Mouse (Mus musculus) adipocyte (in vitro differentiated cells): ENCODE measurements around the gene Cyp2w1.
"Not testable (repeated sequence)": the region's sequence is repeated elsewhere in the genome, so short reads cannot be mapped to it uniquely, and the experiment has no call there.

ENCODE experiments used
- DNase-seq: peaks from one replicate; pipeline ENCODE4 v3.0.0-alpha.2; 2016; ENCODE audit warnings: low spot score

Gene Cyp2w1

DNA sequence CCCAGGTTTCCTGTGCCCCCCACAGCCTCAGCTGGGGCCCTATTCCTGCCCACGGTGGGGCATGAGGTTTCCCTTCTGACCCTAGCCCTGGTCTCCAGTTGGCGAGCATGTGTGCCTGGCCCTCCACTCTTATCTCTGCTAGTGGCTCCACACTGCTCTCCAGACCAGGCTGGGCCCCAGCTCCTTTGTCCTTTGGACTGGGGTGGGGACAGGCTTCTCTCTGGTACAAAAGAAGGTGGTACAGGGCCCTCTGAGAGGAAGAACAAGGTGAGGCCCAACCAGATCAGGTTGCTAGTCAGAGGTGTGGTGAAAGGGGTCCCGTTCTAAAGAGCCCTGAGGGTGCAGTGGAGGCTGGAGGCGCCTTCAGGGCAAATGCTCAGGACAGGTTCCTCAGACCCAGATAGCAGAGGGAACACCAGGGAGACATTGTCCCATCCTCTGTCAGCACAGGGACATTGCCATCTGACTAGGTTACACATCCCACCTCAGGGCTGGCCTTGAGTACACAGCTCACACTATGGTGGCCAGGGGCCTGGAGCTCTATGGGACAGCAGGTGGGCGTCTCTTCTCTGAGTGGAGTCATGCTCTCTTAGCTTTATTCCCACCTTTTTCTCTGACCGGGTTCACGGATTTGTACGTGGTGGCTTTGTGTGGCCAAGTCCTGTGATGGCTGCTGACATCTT is 19.7 kb upstream of the Cyp2w1 start:
- DNase-seq: no peak

DNA sequence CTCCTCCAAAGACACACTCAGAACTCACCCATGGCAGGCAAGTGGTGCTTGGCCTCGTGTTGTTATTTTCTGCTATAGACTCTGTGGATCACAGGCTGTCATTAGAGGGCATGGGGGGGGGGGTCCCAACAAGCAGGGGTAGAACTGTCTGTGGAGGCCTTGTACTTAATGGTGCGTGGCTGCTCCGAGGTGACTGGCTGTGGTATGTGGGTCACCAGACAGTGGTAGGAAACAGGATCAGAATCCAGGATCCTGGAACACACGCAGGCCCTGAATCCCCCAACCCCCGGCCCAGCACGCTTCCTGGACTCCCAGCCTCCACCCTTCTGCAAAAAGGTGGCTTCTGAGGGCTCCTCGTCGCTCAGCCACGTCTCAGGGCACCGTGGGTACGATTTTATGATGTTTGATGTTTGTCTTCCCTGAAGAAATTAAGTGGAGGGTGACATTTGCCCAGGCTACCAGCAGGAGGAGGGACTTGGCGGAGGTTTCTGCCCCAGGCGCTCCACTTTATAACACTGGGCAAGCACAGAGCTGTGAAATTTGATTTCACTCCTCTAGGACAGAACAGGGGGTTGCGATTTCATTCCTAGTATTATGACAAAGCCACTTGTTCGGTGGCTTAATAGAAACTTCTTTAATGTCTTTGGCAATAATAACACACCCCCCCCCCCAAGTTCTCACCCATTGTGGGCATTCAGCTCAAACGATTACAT is 19.0 kb upstream of the Cyp2w1 start:
- peak; percentile 60 for DNase-seq

DNA sequence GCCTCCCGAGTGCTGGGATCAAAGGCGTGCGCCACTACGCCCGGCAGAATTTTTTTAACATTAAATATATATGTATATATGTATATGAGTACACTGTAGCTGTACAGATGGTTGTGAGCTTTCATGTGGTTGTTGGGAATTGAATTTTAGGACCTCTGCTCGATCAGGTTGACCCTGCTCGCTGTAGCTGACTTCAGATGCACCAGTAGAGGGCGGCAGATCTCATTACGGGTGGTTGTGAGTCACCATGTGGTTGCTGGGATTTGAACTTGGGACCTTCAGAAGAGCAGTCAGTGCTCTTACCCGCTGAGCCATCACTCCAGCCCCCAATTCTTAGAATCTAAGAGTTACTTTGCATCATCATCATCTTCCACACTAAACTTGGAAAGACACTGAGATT is 18.0 kb upstream of the Cyp2w1 start:
- DNase-seq: not testable (repeated sequence)

DNA sequence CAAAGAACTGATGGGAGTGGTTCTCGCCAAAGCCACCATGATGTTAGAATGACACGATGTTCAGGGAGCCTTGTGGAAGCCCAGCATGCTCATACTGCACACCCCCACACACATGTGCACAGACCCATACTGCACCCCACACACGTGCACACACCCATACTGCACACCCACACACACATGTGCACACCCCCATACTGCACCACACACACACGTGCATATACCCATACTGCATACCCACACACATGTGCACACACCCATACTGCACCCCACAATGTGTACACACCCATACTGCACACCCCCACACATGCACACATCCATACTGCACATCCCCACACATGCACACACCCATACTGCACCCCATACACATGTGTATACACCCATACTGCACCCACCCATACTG is 16.8 kb upstream of the Cyp2w1 start:
- DNase-seq: no peak

DNA sequence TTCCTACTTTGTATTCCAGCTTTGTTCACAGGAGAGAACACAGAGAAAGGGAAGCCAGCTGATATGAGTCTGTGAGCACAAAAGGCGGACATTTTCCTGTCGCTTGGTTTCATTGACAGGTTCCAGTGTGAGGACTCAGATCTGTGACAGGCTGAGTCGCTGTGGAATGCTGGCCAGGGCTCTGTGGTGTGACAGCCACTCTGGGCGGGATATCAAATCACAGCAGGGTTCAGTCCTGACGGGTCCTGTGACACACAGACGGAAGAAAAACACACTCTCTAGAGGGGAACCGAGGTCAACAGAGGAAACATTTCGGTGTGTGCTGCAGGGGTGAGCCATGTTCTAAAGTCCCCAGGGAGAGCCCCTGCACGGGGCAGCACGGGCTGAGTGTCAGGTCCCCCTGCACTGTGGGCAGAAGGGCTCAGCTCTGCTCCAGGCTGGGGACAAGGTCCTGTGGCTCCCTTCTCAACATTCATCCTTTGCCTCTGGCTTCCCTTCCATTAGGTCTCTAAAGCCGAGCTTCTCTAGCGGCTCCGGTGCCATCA is 14.5 kb upstream of the Cyp2w1 start:
- DNase-seq: peak; percentile 70

DNA sequence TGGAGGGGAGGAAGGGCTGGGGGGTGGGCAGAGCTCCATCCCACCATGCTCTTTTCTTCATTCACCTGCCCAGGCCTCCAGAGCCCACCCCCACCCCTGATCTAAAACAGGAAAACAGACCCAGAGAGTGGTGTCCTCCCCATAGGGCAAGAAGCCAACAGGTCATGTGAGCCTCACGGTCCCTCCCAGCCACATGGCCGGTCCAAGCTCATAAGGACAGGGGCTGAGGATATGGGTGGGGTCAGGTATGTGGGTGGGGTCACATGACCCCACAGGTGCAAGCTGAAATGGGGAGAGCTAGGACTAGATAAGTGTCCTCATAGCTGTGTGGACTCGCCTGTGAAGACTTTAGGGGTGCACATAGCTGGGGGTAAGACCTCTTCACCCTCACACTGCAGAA is 14.0 kb upstream of the Cyp2w1 start:
- peak; percentile 47 for DNase-seq

DNA sequence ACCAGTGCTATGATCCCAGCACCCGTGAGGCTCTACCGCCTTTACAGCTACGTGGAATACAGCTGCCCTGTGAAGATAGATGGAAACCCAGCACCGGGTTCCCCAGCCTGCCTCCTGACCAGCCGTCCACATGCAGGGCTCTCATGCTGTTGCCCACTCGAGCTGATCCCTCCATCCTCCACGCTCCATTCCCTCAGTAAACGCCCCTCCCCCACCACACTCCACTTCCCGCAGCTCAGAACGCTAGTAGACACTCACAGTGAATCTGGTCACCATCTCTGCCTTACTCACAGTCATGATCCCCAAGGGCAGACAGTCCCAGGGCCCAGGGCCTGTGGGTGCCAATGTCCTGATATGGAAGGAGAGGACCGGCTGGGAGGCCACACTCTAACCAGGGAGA is 13.5 kb upstream of the Cyp2w1 start:
- no peak for DNase-seq

DNA sequence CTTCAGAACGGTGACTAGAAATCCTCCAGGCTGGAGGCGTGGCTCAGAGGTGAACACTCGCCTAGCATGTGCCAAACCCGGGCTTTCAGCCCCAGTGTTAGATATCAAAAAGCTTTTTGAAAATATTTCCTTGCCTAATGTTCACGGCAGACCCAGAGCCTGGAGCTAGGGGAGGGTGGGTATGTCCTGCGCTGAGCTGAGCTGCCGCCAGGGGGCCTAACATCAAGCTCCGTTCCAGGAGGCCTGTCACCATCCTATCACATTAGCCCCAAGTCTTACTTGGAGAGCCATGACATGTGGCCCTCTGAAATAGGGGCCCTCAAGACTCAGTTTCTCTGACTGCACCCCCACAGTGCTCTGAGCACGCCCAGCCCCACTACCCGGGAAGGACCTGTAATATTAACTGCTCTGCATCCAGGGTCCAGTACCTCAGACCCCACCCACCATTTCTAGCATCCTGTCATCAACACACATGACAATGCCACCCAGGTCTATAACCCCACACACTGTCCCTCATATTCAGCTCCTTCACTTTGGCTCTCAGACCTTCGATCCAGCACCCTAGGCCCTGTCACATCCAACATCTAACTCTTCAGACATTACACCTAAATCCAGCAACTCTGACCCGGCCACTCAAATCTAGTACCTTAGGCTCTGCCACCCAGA is 8.3 kb upstream of the Cyp2w1 start:
- DNase-seq: peak; percentile 93

DNA sequence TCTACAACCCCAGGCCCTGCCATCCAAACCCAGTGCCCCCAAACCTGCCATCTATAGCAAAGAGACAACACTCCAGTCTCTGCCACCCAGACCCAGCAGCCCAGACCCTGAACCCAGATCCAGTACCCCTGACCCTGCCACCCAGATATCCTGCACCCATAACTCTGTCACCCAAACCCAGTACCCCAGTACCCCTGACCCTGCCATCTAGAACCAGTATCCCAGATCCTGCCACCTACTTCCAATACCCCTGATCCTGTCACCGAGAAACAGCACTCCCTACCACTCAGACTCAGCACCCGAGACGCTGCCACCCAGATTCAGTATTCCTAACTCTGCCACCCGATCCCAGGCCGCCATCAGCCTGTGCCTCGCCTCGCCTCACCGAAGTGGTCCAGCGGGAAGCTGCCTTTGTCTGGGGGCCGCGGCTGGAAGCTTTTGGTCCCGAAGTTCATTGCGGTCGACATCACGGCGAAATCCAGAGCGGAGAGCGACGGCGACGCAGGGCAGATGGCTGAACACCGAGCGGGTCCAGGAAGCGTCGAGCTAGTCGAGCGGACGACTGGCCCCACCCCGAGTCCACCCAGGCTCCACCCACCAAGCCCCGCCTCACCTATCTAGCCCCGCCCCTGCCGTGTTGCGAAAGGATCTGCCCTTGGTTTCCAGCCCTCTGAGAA is 7.6 kb upstream of the Cyp2w1 start:
- DNase-seq: peak; percentile 99

DNA sequence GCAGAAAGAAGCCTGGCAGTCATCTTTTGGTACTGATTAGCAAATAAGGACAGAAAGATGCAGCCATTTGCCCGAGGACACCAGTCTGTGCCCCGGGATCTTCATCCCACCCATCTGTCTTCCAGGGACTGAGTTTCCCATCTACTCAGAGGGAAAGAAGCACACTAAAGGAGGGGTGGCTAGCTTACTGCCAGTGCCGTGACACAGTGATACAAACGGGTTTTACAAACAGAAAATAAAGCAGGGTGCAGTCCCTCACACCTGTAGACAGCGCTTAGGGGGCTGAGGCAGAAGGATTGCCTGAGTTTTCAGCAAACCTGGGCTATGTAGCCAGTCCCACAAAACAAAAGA is 7.1 kb upstream of the Cyp2w1 start:
- DNase-seq: no peak

DNA sequence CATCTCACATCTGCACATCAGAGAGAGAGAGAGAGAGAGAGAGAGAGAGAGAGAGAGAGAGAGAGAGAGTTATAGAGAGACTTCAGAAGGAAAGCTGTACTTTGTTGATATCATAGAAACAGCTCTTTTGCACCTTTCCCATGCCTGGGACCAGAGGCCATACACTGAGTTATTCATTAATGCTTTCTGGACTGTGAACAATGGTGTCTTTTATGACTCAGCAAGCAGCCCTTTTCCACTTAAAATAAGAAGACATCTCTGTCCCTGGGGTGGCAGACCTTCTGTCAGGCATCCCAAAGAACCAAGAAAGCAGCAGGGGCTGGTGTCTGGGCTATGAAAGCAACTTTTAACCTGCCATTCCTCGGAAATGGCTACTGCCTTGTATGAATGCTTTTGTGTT is 5.2 kb upstream of the Cyp2w1 start:
- DNase-seq: no peak

DNA sequence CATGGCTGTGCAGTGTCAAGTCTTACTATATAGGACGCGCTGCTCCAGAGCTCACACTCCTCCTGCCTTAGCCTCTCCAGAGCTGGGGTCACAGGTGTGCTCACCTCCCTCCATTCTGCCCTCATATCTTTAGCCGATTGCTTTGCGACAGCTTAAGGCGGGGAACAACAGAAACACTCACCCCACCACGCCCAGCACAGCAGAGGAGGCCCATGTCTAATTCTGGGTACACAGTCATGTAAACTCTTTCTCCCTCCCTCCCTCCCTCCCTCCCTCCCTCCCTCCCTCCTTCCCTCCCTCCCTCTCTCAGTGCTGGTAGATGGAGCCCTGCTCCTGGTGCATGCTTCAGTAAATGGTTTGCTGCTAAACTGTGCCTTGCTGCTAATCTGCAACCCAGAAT is 2.7 kb upstream of the Cyp2w1 start:
- DNase-seq: no peak

DNA sequence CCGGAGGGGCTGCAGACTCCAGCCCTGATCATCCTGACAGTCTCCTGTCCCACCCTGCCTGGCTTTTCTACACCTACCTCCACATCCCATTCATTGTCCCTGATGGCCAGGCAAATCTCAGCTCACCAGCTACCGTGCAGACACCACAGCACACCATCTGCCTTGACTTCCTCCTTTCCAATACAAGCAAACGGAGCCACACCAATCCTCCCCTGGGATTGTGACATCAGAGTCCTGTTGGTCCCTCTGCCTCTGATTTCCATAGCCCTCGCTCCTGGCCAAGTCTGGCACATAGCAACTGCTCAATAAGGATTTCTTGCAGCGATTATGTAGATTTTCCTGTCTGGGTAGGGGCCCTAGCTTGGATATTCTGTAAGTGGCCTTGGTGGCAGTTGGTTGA is 1.3 kb upstream of the Cyp2w1 start, which contains the start of gene Cox19:
Gene Cox19 (minus strand): TSS at position 285 of the 400 bp plus-strand sequence.
- DNase-seq: no peak

DNA sequence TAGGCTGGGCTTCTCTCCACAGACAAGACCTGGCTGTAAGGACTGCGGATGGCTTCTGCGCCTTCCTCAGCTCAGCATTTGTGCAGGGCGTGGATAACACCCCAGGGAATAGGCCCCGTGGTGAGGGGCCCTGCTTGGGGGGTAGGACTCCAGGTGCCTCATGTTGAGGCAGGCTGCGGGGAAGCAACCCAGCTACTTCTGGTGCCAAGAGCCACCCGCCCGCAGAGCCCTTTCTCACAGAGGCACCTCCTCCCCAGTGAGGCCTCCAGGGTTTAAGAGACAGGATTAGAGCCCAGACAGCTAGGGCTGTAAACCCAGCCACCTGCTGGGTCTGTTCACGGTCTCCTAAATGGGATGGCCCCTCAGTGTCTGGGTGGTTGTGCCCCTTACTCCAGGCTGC is 789 bp upstream of the Cyp2w1 start:
- no peak for DNase-seq

DNA sequence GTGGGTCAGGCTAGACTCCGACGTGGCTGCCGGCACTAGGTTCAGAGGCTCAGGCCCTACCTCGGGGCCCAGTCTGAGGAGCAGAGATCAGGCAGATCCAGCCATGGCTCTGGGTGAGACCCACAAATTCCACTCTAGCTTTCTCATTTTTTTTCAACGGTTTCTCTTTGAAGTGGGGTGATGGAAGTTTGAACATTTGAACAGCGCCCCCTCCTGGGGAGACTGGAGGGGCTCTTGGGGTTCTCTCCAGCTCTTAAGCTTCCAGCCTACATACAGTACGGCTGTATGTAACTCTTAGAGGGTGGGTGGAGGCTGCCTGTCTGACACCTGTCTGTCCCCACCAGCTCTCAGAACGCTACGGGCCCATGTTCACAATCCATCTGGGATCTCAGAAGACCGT is 1.1 kb downstream of the Cyp2w1 start:
- peak; percentile 52 for DNase-seq

DNA sequence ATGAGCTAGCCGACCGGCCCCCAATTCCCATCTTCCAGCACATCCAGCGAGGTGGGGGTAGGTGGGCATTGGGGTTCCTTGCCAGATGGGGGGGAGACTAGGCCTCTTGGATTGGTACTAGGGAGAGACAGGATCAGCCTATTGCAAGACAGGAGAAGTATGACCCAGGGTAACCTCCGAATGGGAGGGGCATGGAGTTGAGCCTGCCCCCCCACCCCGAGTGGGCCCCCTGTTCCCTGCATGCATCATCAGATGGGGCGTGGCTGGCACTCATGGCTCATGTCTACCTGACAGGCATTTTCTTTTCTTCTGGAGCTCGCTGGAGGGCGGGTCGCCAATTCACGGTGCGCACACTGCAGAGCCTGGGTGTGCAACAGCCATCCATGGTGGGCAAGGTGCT is 1.5 kb downstream of the Cyp2w1 start:
- DNase-seq: no peak

DNA sequence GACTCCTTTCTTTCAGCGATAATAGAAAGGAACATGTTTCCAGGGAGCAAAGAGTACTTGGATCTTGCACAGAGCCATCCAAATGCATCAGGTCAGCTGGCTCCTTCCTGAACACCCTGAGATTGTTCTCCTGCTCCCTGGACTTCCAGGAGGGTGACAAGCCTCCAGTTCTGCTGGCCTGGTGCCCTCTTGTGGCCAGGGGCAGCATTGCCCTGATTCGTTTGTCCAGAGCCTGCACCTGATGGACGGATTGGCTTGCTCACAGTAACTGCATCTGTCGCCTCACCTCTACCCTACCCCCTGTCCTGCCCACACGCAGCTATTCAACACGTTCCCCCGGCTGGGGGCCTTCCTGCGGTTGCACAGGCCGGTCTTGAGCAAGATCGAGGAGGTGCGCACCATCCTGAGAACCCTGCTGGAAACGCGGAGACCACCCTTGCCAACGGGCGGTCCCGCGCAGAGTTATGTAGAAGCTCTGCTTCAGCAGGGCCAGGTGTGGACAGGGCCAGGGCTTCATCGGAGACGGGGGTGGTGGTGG is 2.9 kb downstream of the Cyp2w1 start:
- peak; percentile 93 for DNase-seq

DNA sequence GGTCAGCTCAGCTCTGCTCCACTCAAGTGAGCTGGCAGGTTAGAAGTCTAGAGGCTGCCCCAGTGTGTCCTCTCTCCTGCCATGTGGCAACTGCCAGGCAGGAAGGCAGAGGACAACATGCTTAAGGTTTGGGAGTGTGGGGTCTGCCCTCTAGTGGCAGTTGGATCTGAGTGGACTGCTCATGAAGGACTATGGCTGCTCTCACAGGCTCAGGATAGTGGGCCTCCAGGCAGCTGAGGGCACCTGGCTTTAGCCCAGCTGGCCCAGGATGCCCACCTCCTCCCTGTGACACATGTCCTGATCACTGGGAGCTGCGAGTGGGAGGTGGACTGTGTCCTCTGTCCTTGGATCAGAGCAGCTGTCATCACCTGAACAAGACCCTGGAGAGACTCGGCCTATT is 6.2 kb downstream of the Cyp2w1 start:
- DNase-seq: peak; percentile 87

DNA sequence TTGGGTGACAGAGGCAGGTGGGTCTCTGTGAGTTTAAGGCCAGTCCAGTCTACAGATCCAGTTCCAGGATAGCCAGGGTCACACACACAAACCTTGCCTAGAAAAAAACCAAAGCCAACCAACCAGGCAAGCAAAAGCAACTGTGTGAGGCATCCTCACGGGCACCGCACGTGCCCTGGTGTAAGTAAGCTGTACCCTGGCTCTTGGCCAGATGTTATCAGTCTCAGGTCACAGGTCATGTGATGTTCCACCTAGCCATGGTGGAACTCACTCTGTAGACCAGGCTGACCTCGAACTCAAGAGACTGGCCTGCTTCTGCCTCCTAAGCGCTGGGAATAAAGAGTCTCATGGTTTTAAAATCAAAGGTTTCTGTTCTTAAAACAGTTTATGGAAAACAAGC is 6.8 kb downstream of the Cyp2w1 start:
- no peak for DNase-seq

DNA sequence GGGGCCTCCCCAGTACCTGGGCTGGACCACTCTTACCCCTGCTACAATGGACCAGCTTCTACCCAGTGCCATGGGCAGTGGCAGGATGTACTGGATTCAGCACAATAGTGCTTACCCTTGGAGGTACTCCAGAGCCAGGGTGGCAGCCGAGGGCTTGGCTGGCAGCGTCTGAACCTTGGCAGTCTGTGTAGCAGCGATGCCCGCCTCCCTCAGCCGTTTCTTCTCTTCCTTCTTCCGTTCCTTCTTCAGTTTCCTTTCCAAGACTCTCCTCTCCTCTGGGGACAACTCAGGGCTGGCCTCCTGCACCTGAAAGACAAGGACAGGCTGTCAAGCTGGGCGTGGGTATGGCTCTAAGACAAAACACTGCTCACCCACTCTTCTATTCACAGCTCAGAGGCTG is 11.4 kb downstream of the Cyp2w1 start:
- DNase-seq: no peak

DNA sequence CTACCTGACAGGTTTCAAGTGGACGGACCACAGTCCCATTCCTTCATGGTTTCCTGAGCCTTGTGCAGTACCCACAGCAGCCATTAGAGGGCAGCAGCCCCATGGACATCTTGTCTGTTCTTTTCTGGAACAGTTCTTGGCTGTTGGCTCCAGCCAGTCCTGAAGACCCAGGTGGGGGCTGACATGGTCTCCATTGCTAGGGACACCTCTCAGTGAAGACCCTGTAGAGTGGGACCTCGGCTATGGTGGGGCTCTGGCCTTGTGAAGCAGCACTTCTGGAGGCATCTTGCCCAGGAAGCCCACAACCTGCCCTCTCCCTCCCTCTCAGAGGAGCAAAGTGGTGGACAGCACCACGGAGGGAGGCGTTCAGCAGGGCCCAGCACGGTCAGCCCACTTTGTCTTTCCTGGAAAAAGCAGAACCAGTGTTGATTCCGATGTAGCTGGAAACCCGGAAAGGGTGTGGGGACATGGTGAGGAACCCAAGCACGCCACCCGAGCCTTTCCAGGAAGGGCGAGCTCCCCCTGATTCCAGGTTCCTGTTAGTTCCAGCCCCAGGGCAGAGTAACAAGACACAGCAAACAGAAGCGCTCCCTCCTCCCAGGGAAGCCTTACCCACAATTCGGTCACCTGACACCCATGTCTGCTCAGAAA is 12.0 kb downstream of the Cyp2w1 start:
- peak; percentile 96 for DNase-seq
